Mouse (Mus musculus): ENCODE results near the gene Itm2c. TPM values are rescaled to one million over a fixed set of nuclear protein-coding genes. Genes with fewer than 3 reads are reported as not detected.

The Itm2c gene
- polyA plus RNA-seq, 1 experiment from 2014 or later: 256 TPM

DNA sequence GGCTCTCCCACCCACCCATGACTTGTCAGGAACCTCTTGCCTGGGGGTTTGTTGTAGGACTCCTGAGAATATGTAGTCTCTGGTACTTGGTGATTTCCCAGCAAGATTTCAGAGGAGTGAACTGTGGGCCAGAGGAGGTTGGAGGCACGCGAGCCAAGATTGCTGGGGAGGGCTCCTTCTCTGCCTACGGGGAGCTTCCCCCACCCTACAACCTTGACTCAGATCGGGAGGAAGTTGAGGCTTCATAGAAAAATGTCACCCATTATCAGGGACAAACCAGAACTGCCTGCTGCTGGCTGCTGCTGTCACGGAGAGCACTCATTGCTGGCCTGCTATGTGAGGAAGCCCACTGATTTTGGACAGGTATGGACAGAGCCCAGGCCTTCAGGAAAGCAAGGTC is 63.2 kb downstream of the Itm2c start:
- ATAC-seq (replicated peaks; ENCODE audit: low FRiP score, low read depth) (no peak), DNase-seq (ENCODE audit: low spot score) (no peak)
- H3K4me1 ChIP-seq (replicated peaks; ENCODE audit: insufficient read depth, low read length): no peaks in the 10 kb centered on the region
- no peak overlapping the region for H3K9ac ChIP-seq (ENCODE audit: low read depth, low read length)
- H3K4me2 ChIP-seq (ENCODE audit: low read length): no peak overlapping the region
- H3K4me3 ChIP-seq (replicated peaks; ENCODE audit: low read depth, low read length): no peak overlapping the region
- H3K27me3 ChIP-seq (ENCODE audit: insufficient read depth, low read length): no peaks in the 10 kb centered on the region
- H3K27ac ChIP-seq: no peak overlapping the region
- no peak for TF ChIP-seq CTCF (IDR thresholded peaks at IDR 0.05; ENCODE audit: low read depth)
- no peaks in the 10 kb centered on the region for H3K9me3 ChIP-seq (replicated peaks; ENCODE audit: low read length)
- no peaks in the 10 kb centered on the region for H3K36me3 ChIP-seq (ENCODE audit: insufficient read depth, low read length)
- WGBS: 78% methylated on average over 5 of the region's 5 CpGs

GRCm38 (mm10) chr1:85957942-85958619 is 64.0 kb downstream of the Itm2c start:
- no peak for TF ChIP-seq CTCF (IDR thresholded peaks at IDR 0.05; ENCODE audit: low read depth)
- Histone ChIP-seq H3K4me1 (replicated peaks; ENCODE audit: insufficient read depth, low read length) (no peaks in the 10 kb centered on the region), H3K27me3 (ENCODE audit: insufficient read depth, low read length) (no peaks in the 10 kb centered on the region), H3K9ac (ENCODE audit: low read depth, low read length) (no peak overlapping the region), H3K36me3 (ENCODE audit: insufficient read depth, low read length) (no peaks in the 10 kb centered on the region), H3K9me3 (replicated peaks; ENCODE audit: low read length) (no peaks in the 10 kb centered on the region), H3K27ac (no peak overlapping the region), H3K4me3 (replicated peaks; ENCODE audit: low read depth, low read length) (no peak overlapping the region), H3K4me2 (ENCODE audit: low read length) (no peak overlapping the region)
- DNase-seq (ENCODE audit: low spot score) (no peak), ATAC-seq (replicated peaks; ENCODE audit: low FRiP score, low read depth) (no peak)
- 62% methylated on average over 9 of the region's 9 CpGs for WGBS

Other genes starting within 250 kb of the Itm2c start
- 17.4 and 19.2 TPM in 2 replicates for gene Sp100, start 244.3 kb upstream of the Itm2c start, polyA plus RNA-seq (2015; fragmentation: Nextera tagmentation; extraction: Ambion mirVana)
- 0.98 and 1.7 TPM in 2 replicates for gene A630001G21Rik, start 115.6 kb upstream of the Itm2c start, polyA plus RNA-seq (2015; fragmentation: Nextera tagmentation; extraction: Ambion mirVana)
- gene Cab39, start 100.8 kb upstream of the Itm2c start, polyA plus RNA-seq (2015; fragmentation: Nextera tagmentation; extraction: Ambion mirVana): 31.3 and 34.6 TPM in 2 replicates
- gene 4933407L21Rik, start 34.2 kb downstream of the Itm2c start, polyA plus RNA-seq (2015; fragmentation: Nextera tagmentation; extraction: Ambion mirVana): 1.3 and 2.0 TPM in 2 replicates
- gene Gpr55, start 66.7 kb downstream of the Itm2c start, polyA plus RNA-seq (2015; fragmentation: Nextera tagmentation; extraction: Ambion mirVana): 0.03 TPM in 1 of 2 replicates, not detected in the other
- 0.21 TPM in 1 of 2 replicates, not detected in the other for gene Spata3, start 122.5 kb downstream of the Itm2c start, polyA plus RNA-seq (2015; fragmentation: Nextera tagmentation; extraction: Ambion mirVana)
- gene 2810459M11Rik, start 151.6 kb downstream of the Itm2c start, polyA plus RNA-seq (2015; fragmentation: Nextera tagmentation; extraction: Ambion mirVana): 0.70 and 0.88 TPM in 2 replicates
- gene Psmd1, start 170.1 kb downstream of the Itm2c start, polyA plus RNA-seq (2015; fragmentation: Nextera tagmentation; extraction: Ambion mirVana): 123 and 145 TPM in 2 replicates
- 3.0 and 3.3 TPM in 2 replicates for gene Htr2b, start 217.7 kb downstream of the Itm2c start, polyA plus RNA-seq (2015; fragmentation: Nextera tagmentation; extraction: Ambion mirVana)
- not detected in 2 replicates for gene Gm21972, start 239.4 kb downstream of the Itm2c start, polyA plus RNA-seq (2015; fragmentation: Nextera tagmentation; extraction: Ambion mirVana)

All from kidney, postnatal 0 days (tissue).